Mouse (Mus musculus) E14TG2a.4 (cell line): ENCODE data around the gene Tmem119.

Source experiments
- CTCF ChIP-seq: conservative IDR thresholded peaks from 2 replicates; pipeline ENCODE4 v1.5.1; 2014; ENCODE audit warnings: low read length
- NANOG ChIP-seq: IDR thresholded peaks from 2 replicates; pipeline ENCODE4 v1.6.1; 2014; ENCODE audit warnings: borderline replicate concordance, low read length, mixed read lengths

GRCm38 (mm10) chr5:113831741-113832140 lies 31.4 kb upstream of the Tmem119 start:
- TF ChIP-seq CTCF (no peak), NANOG (no peak)
